Mouse (Mus musculus): ENCODE measurements around the gene Olfr316.

- TF ChIP-seq POLR2A (IDR thresholded peaks at IDR 0.05; ENCODE audit: low read depth, low read length) (no peak), CTCF (conservative IDR thresholded peaks at IDR 0.05; ENCODE audit: insufficient read depth, insufficient read length, low read depth, low read length) (no peak)
Measured at GRCm38 (mm10) chr11:58790053-58790452, 37.5 kb downstream of the Olfr316 start.
